Mouse (Mus musculus) yolk sac, embryonic 10.5 days (tissue): Measurements from ENCODE around the gene Muc4.

Source experiments
- DNase-seq: peaks from one replicate; pipeline ENCODE4 v3.0.0-alpha.2; 2017; ENCODE audit warnings: low spot score

The Muc4 gene

DNA sequence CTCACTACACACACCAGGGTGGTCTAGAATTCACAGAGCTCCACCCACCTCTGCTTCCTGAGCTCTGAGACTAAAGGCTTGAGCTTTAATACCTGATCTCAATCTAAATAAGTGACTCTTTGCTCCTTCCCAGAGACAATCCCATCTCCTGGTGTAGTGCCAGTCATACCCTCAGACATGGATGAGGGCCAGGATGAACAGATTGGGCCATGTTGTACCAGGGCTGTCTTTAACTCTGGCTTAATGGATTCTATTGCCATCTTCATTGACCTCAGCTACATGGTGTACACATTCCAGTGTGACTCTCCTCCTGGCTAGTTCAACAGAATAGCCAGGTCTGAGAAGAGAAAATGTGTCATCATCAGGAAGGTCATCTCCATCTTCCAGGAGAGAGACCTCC is 9.2 kb upstream of the Muc4 start:
- no peak for DNase-seq

GRCm38 (mm10) chr16:32728240-32728639 is 7.4 kb upstream of the Muc4 start:
- DNase-seq = peak; percentile 26

GRCm38 (mm10) chr16:32728730-32729129 is 7.0 kb upstream of the Muc4 start:
- DNase-seq = peak; percentile 61

GRCm38 (mm10) chr16:32733213-32733612 is 2.5 kb upstream of the Muc4 start:
- DNase-seq = no peak

DNA sequence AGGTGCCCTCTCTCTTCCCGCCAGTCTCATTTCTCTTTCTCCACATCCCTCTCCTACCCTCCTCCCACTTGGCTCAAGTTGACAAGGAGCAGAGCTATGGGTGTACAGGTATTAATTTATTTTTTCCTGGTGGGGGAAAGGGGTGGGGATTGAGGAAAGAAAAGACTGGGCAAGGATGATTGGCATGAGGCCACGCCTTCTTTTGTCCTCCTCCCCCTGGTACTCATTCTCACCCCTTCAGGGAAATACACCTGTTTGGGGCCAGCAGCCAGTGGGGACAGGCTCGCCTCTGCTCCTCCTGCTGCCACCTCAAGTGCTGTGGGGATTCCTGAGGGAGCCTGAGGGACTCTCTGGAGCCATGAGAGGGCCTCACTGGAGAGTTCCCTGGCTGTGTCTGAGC is 336 bp downstream of the Muc4 start:
- DNase-seq = no peak

GRCm38 (mm10) chr16:32740003-32740663 is 4.4 kb downstream of the Muc4 start:
- peak; percentile 79 for DNase-seq

GRCm38 (mm10) chr16:32741366-32741765 is 5.7 kb downstream of the Muc4 start:
- DNase-seq = no peak

DNA sequence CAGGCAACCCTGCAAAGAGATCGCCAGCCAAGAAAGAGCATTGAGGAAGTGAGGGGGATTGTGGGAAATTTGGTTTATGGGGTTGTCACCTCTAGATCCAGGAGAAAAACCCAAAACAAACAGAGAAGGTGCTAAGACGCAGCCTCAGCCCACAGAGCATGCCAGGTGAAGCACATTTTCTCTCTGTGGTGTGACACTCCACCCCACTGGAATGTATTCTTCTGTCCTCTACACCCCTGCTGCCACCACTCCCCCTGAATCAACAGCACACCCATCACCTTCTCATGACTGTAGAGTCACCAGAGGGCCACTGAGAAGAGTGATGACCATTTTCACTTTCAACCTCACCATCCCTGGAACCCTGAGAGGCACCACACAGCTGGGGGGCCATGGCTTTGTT is 7.0 kb downstream of the Muc4 start:
- DNase-seq = no peak

DNA sequence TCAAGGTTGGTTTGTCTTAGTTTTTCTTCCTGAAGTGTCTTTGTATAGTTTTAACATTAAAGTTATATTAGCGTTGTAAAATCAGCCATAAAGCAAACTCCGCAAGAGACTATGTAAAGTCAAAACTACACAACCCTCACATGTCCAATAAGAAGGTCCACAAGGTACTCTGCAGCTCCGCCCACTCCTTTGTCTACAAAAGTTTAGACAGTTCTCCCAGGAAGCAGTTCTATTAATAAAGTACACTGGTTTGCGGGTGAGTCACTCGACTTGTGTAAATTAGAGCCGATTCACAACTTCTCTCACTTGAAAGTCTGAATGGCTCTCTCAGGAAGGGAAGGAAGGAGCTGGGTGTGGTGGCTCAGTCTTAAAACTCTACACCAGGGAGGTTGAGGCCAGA is 10.2 kb downstream of the Muc4 start:
- no peak for DNase-seq

DNA sequence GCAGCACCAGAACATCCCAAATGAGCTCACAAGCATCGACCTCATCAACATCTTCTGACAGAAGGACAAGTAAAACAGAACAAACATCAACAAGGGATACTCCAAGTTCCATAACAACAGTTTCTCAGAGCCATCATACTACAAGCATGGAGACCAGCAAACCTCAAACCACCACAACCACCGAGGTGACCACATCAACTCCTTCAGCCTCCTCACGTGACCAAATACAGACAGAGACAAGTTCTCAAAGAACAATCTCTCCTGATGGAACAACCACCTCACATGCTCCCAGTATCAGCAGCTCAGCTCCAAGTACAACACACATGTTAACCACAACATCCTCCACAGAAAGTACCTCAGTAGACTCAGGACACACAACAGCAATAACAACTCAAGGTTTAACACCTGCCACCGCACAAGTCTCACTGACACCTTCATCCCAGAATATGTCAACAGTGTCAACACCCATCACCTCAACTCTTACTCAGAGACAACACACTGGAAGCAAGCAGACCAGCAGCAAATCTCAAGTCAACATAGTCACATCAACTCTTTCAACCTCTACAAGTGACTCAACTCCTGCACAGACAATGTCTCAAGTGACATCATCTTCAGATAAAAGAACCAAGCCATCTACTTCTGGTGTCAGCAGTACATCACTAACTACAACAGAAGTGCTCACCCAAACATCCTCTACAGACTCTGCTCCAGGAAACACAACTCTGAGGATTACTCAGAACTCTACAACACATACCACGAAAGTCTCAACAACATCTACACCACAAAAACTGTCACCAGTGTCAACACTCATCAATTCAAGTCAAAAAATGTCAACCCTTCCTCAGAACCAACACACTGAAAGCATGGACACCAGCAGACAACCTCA is 14.8 kb downstream of the Muc4 start:
- no peak for DNase-seq

DNA sequence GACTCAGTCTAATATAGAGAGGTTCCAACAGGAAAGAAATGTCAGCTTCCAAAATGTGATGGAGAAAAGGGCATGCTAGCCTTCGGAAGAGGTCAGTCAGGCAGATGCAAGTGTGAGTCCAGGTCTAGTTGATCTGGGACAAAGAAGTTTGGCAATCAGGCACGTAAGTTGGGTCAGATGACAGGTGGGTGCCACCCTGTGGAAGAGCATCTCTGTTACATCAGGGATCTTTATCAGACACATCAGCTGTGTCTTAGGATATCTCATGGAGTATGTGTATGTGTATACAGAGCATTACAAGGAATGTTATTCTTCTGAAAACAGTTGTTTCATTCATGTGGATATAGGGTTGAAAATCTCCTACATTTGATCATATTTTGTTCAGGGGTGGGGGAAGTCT is 28.9 kb downstream of the Muc4 start:
- no peak for DNase-seq

DNA sequence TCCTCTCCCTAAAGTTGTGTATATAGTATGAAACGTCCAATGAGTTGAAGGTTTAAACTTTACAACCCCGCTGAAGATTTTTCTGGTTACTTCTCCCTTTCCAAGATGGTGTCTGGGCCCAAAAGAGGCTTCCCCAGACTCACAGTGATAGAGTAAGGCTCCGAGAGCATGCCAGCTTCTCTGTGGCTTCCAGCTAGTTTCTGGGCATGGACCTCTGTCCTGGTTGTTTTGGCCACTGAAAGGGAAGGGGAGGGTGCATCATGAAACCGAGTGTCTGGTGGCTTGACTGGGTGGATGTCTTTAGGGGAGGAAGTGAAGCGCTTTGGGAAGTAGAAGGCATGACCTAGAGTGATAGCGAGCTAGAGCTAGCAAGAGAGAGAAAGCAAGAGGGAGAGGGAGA is 29.3 kb downstream of the Muc4 start:
- DNase-seq = no peak

- no peak for DNase-seq
Observed at GRCm38 (mm10) chr16:32766904-32767303, 31.2 kb downstream of the Muc4 start.

DNA sequence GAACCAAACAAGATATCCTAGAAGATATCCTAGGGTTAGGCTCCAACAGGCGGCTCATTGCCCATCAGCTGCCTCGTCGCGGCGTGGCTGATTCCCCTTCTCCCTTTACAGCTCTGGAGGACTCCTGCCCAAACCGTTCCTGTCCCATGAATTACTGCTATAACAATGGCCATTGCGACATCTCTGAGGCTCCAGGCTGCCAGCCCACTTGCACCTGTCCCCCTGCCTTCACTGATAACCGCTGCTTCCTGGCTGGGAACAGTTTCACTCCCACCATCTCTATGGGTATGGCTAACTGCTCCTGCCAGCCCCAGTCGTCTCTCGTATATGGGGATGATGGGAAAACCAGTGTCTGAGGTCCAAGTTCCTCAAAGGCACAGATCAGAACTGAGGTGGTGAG is 41.0 kb downstream of the Muc4 start:
- DNase-seq = no peak

DNA sequence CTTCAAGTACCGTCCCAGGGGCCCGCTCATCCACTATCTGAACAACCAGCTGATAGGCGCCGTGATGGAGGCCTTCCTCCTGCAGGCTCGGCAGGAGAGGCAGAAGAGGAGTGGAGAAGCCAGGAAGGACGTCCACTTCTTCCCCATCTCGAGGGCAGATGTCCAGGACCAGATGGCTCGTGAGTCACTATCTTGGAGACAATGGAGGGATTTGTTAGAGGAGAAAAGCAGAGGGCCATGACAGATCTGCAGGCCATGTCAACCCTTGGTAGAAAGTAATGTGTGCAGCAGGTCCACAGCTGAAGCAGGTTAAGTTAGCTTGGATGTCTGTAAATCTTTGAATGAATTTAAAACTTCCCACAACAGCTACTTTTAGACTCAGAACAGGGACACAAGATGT is 43.3 kb downstream of the Muc4 start:
- no peak for DNase-seq

DNA sequence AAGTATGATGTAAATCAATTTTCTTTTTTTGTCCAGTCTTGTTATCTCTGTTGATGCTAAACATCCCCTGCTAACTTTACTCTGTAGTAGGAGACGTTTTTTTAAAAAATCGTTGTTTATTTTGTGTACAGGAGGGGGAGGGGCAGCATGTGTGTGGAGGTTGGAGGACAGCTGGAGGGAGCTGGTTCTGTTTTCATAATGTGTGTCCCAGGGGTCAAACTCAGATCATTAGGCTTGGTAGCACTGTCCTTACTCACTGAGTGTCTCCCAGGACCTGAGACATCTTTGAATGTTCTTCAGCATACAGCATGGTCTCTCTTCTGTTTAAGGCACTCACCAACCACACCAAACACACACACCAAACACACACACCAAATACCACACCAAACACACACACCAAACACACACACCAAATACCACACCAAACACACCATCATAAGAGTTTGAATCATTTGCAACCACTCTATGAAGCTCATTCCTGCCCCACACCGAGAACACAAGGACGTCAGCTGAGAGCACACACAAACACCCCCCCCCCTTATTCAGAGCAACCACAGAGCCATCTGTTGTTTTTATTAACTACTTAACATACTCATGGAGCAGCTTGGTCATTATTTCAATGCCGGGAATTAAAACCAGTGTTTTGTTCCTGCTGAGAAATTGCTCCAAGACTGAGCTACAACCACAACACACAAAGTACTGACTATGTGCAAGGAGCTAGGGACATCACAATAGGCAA is 47.8 kb downstream of the Muc4 start:
- DNase-seq = no peak

- DNase-seq = no peak
Observed at GRCm38 (mm10) chr16:32784840-32785239, 49.2 kb downstream of the Muc4 start.

DNA sequence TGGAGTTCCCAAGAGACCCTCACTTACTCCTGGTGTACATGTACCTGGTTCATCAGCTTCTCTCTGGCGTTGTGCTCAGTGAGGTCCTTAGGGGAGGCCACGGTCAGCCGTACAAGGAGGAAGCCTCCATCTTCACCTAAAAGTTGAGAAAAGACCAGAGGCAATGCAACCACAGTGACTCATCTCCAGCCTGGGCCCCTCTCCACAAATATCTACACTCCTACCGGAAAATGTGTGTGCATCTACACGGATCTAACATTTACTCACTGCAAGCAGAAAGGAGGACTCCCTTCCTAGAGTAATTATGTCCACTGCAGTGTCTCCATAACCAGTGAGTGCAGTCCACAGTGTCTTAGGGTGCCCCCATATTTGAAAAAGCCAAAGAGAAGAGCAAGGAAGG is 54.4 kb downstream of the Muc4 start:
- no peak for DNase-seq

DNA sequence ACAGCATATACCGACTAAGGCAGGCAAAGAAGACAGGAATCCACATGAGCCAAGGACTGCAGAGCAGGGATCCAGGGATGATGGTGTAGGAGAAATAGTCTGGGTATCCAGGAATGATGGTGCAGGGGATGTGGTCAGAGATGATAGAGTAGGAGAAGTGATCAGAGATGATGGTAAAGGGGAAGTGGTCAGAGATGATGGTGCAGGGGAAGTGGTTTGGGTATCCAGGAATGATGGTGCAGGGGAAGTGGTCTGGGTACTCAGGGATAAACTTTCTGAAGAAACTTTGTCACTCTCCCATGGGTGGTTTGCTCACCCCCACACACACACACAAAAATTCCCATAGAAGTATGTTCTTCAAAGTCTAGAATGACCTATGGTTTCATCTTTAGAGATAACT is 59.5 kb downstream of the Muc4 start:
- no peak for DNase-seq

- DNase-seq = no peak
Observed at GRCm38 (mm10) chr16:32796676-32797425, 61.2 kb downstream of the Muc4 start.

- DNase-seq = no peak
Observed at GRCm38 (mm10) chr16:32797426-32797689, 61.7 kb downstream of the Muc4 start, which contains the start of gene Muc20. TSS of gene Muc20 (minus strand) at chr16:32797435.

- peak; percentile 13 for DNase-seq
Observed at GRCm38 (mm10) chr16:32803252-32803853, 67.7 kb downstream of the Muc4 start.
